Mouse (Mus musculus): ENCODE results near the gene Fkbp11.
"Not testable (repeated sequence)": the region's sequence is repeated elsewhere in the genome, so short reads cannot be mapped to it uniquely, and the experiment has no call there.

Fkbp11 gene

GRCm38 (mm10) chr15:98727443-98728321 lies at the start of gene Fkbp11:
Fkbp11 (minus strand) TSS chr15:98728198.
- DNase-seq (ENCODE audit: low spot score in 2 of 2): no peak

GRCm38 (mm10) chr15:98777762-98778161 lies 49.8 kb upstream of the Fkbp11 start, which contains the start of gene Wnt10b:
Wnt10b (minus strand) TSS chr15:98778150.
- DNase-seq (ENCODE audit: low spot score in 2 of 2): no peak

- DNase-seq (ENCODE audit: low spot score in 2 of 2): no peak
Measured at GRCm38 (mm10) chr15:98777005-98777616, 49.1 kb upstream of the Fkbp11 start.

- DNase-seq (ENCODE audit: low spot score in 2 of 2): no peak
Measured at GRCm38 (mm10) chr15:98776280-98777004, 48.4 kb upstream of the Fkbp11 start.

GRCm38 (mm10) chr15:98775533-98775932 lies 47.5 kb upstream of the Fkbp11 start:
- no peak for DNase-seq (ENCODE audit: low spot score in 2 of 2)

- no peak for DNase-seq (ENCODE audit: low spot score in 2 of 2)
Measured at GRCm38 (mm10) chr15:98774096-98774495, 46.1 kb upstream of the Fkbp11 start.

GRCm38 (mm10) chr15:98772511-98773211 lies 44.7 kb upstream of the Fkbp11 start:
- no peak for DNase-seq (ENCODE audit: low spot score in 2 of 2)

GRCm38 (mm10) chr15:98771813-98772425 lies 43.9 kb upstream of the Fkbp11 start:
- DNase-seq (ENCODE audit: low spot score in 2 of 2): no peak

- DNase-seq (ENCODE audit: low spot score in 2 of 2): no peak
Measured at GRCm38 (mm10) chr15:98768259-98768658, 40.3 kb upstream of the Fkbp11 start.

- DNase-seq (ENCODE audit: low spot score in 2 of 2): no peak
Measured at GRCm38 (mm10) chr15:98765929-98766328, 37.9 kb upstream of the Fkbp11 start.

- DNase-seq (ENCODE audit: low spot score in 2 of 2): peak; percentile 96 to 97
Measured at GRCm38 (mm10) chr15:98762670-98763529, 34.9 kb upstream of the Fkbp11 start, which contains the start of gene Arf3. Arf3 (minus strand) TSS chr15:98763214.

- DNase-seq (ENCODE audit: low spot score in 2 of 2): peak; percentile 73 to 79
Measured at GRCm38 (mm10) chr15:98762201-98762621, 34.2 kb upstream of the Fkbp11 start.

GRCm38 (mm10) chr15:98754125-98754524 lies 26.1 kb upstream of the Fkbp11 start:
- no peak for DNase-seq (ENCODE audit: low spot score in 2 of 2)

- no peak for DNase-seq (ENCODE audit: low spot score in 2 of 2)
Measured at GRCm38 (mm10) chr15:98753021-98753423, 25.0 kb upstream of the Fkbp11 start.

- DNase-seq (ENCODE audit: low spot score in 2 of 2): no peak
Measured at GRCm38 (mm10) chr15:98749093-98749492, 21.1 kb upstream of the Fkbp11 start.

- DNase-seq (ENCODE audit: low spot score in 2 of 2): no peak
Measured at GRCm38 (mm10) chr15:98747296-98747695, 19.3 kb upstream of the Fkbp11 start.

GRCm38 (mm10) chr15:98746344-98746965 lies 18.5 kb upstream of the Fkbp11 start:
- peak in 1 of 2 experiments; percentile 61 for DNase-seq (ENCODE audit: low spot score in 2 of 2)

GRCm38 (mm10) chr15:98743863-98744262 lies 15.9 kb upstream of the Fkbp11 start:
- not testable (repeated sequence) for DNase-seq (ENCODE audit: low spot score in 2 of 2)

GRCm38 (mm10) chr15:98742766-98743428 lies 14.9 kb upstream of the Fkbp11 start:
- no peak for DNase-seq (ENCODE audit: low spot score in 2 of 2)
